Mouse (Mus musculus) hindbrain, embryonic 12.5 days (tissue): ENCODE measurements around the gene Cdyl2. TPM values are rescaled to one million over a fixed set of nuclear protein-coding genes. Genes with fewer than 3 reads are reported as not detected.

Experiments used
- ATAC-seq: fragments of 200-750 bp; cut with Nextera tagmentation; 2 replicates; pipeline ENCODE4 v1.8.0; 2017; ENCODE audit warnings: moderate TSS enrichment; ENCODE audit not compliant: low FRiP score
- H3K27ac ChIP-seq: fragments of 300-500 bp; sonication (generic); 2 replicates; pipeline ENCODE4 v1.5.1; 2016; ENCODE audit warnings: mild to moderate bottlenecking
- H3K27me3 ChIP-seq: fragments of 300-500 bp; sonication (generic); 2 replicates; pipeline ENCODE4 v1.6.1; 2016; ENCODE audit warnings: mild to moderate bottlenecking
- H3K36me3 ChIP-seq: fragments of 300-500 bp; sonication (generic); 2 replicates; pipeline ENCODE4 v1.6.1; 2016; ENCODE audit warnings: mild to moderate bottlenecking
- H3K4me1 ChIP-seq: fragments of 300-500 bp; sonication (generic); 2 replicates; pipeline ENCODE4 v1.6.1; 2016
- H3K4me2 ChIP-seq: fragments of 300-500 bp; sonication (generic); replicated peaks from 2 replicates; pipeline ENCODE4 v1.6.1; 2016; ENCODE audit warnings: mild to moderate bottlenecking
- H3K4me3 ChIP-seq: fragments of 300-500 bp; sonication (generic); 2 replicates; pipeline ENCODE4 v1.5.1; 2016; ENCODE audit warnings: mild to moderate bottlenecking
- H3K9ac ChIP-seq: fragments of 300-500 bp; sonication (generic); 2 replicates; pipeline ENCODE4 v1.6.1; 2016; ENCODE audit warnings: mild to moderate bottlenecking, moderate library complexity
- H3K9me3 ChIP-seq: fragments of 300-500 bp; sonication (generic); replicated peaks from 2 replicates; pipeline ENCODE4 v1.6.1; 2016; ENCODE audit warnings: mild to moderate bottlenecking
- WGBS: fragments of 180-500 bp; shearing (Covaris S2); methylation state at CpG from one replicate; pipeline ENCODE4 v1.1.7; 2016; 5-methylcytosine and 5-hydroxymethylcytosine counted together
- polyA plus RNA-seq: library from polyadenylated mRNA; unstranded; fragments of >200 nt; fragmentation: Nextera tagmentation; extraction: Ambion mirVana; gene quantifications from 2 replicates; pipeline ENCODE4 v1.2.1, GENCODE M21; 2016

Cdyl2 gene
- polyA plus RNA-seq, 1 experiment from 2014 or later, result 7.0 TPM

DNA sequence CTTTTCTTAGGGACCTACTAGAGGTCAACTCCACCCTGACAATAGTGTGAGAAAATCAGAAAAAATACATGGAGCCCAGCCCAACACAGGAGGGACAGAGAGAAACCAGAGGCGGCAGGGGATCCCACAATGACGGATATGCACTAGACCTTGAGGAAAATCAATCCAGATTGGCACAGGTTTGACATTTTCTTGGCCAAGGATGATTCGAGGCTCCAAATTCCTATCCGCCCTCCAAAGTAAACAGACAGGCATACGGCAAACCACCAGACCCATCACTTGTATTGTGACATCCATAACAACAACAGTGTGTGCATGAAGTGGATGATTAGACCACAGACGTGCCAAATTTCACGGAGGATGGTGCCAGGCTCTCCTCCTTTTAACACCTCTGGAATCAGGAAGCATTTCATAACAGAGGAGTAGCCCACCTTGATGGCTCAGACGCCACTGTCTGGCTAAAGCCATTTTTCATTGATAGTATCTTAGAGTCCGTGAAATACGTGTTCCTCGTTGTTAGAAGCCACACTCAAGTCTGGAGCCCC lies 65.9 kb downstream of the Cdyl2 start:
- H3K4me1 ChIP-seq, result no peaks in the 10 kb centered on the region
- WGBS, result 95% methylated on average over 11 of the region's 11 CpGs
- H3K27me3 ChIP-seq, result no peaks in the 10 kb centered on the region
- no peak overlapping the region for H3K4me2 ChIP-seq
- no peak overlapping the region for H3K4me3 ChIP-seq
- H3K9ac ChIP-seq, result no peak overlapping the region
- peaks cover 16% of the 10 kb centered on the region for H3K9me3 ChIP-seq
- no peak for ATAC-seq
- H3K36me3 ChIP-seq, result no peaks in the 10 kb centered on the region
- no peak overlapping the region for H3K27ac ChIP-seq

DNA sequence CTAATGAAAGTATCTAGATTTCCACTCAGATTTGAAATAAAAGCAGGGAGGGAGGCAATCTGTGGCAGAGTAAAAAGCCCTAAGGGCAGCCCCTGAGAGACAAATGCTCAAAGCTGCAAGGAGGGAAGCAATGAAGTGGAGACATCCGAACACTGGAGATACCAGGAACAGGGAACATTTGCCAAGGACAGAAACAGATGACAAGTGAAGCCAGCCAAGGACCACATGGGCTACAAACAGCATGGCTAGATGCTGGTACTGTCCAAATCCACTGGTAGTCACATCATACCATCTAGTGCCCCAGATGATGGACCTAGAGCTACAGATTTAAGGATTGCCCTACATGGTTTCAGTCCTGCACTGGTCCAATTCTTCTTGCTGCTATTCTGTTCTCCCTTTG lies 71.3 kb downstream of the Cdyl2 start:
- Histone ChIP-seq H3K27me3 (no peaks in the 10 kb centered on the region), H3K4me3 (no peak overlapping the region), H3K4me2 (no peak overlapping the region), H3K9me3 (no peaks in the 10 kb centered on the region), H3K9ac (no peak overlapping the region), H3K4me1 (no peaks in the 10 kb centered on the region), H3K36me3 (no peaks in the 10 kb centered on the region), H3K27ac (no peak overlapping the region)
- 71% methylated on average over 1 of the region's 1 CpGs for WGBS
- no peak for ATAC-seq

- WGBS, result 89% methylated on average over 3 of the region's 3 CpGs
- Histone ChIP-seq H3K27ac (no peak overlapping the region), H3K4me1 (no peaks in the 10 kb centered on the region), H3K9me3 (no peaks in the 10 kb centered on the region), H3K4me2 (no peak overlapping the region), H3K9ac (no peak overlapping the region), H3K27me3 (no peaks in the 10 kb centered on the region), H3K36me3 (no peaks in the 10 kb centered on the region), H3K4me3 (no peak overlapping the region)
- ATAC-seq, result no peak
Measured at GRCm38 (mm10) chr8:116656811-116657210, 76.0 kb downstream of the Cdyl2 start.

DNA sequence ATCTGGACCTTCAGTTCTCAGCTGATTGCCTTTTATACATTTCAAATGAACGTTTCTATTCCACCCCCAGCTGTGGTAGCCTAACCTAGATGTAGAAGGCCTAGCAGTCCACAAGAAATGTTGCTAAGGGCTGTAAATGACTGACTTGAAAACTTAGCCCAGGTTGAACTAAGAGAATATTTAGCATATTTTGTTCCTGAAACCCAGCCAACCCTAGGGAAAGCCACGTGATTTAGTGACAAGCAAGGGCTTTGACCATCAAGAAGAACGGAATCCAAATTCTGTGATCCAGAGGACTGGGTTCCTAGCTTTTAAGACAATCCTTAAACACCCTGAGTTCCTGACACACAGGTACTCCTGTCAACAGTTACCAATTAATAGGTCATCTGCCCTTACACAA lies 77.9 kb downstream of the Cdyl2 start:
- Histone ChIP-seq H3K36me3 (no peaks in the 10 kb centered on the region), H3K9me3 (no peaks in the 10 kb centered on the region), H3K4me3 (no peak overlapping the region), H3K27ac (no peak overlapping the region), H3K9ac (no peak overlapping the region), H3K4me1 (no peaks in the 10 kb centered on the region), H3K4me2 (no peak overlapping the region), H3K27me3 (no peaks in the 10 kb centered on the region)
- no peak for ATAC-seq
- 85% methylated on average over 3 of the region's 3 CpGs for WGBS

DNA sequence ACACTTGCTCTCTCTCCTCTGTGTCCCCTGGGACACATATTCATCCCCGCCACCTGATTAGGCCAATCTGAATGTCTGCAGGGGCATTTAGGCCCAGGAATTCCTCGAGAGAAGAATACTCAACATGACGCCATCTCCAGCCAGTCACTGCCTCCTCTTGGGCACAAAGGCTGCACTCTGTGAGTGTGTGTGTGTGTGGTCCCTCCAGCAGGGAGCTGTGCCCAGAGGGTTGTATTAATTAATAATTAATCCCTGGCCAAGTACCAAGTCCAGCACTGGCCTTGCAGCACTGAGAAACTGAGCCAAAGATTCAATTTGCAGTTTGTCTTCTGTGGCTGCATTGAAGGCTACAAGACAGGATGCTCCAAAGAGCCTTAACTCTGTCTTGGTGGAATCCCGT lies 79.8 kb downstream of the Cdyl2 start:
- 70% methylated on average over 4 of the region's 4 CpGs for WGBS
- no peak overlapping the region for H3K4me2 ChIP-seq
- no peaks in the 10 kb centered on the region for H3K27me3 ChIP-seq
- H3K9ac ChIP-seq, result no peak overlapping the region
- ATAC-seq, result no peak
- H3K4me3 ChIP-seq, result no peak overlapping the region
- no peaks in the 10 kb centered on the region for H3K9me3 ChIP-seq
- no peaks in the 10 kb centered on the region for H3K36me3 ChIP-seq
- H3K4me1 ChIP-seq, result no peaks in the 10 kb centered on the region
- H3K27ac ChIP-seq, result no peak overlapping the region

GRCm38 (mm10) chr8:116649975-116650725 lies 82.6 kb downstream of the Cdyl2 start:
- ATAC-seq, result no peak
- H3K9ac ChIP-seq, result no peak overlapping the region
- no peaks in the 10 kb centered on the region for H3K36me3 ChIP-seq
- H3K4me1 ChIP-seq, result no peaks in the 10 kb centered on the region
- H3K4me2 ChIP-seq, result no peak overlapping the region
- H3K27me3 ChIP-seq, result no peaks in the 10 kb centered on the region
- no peak overlapping the region for H3K4me3 ChIP-seq
- H3K27ac ChIP-seq, result no peak overlapping the region
- H3K9me3 ChIP-seq, result no peaks in the 10 kb centered on the region
- 81% methylated on average over 16 of the region's 16 CpGs for WGBS

- 81% methylated on average over 4 of the region's 4 CpGs for WGBS
- H3K27ac ChIP-seq, result no peak overlapping the region
- no peak for ATAC-seq
Measured at GRCm38 (mm10) chr8:116645376-116645775, 87.4 kb downstream of the Cdyl2 start.

GRCm38 (mm10) chr8:116640925-116641324 lies 91.9 kb downstream of the Cdyl2 start:
- Histone ChIP-seq H3K27me3 (no peaks in the 10 kb centered on the region), H3K4me1 (no peaks in the 10 kb centered on the region), H3K36me3 (no peaks in the 10 kb centered on the region), H3K9me3 (no peaks in the 10 kb centered on the region), H3K9ac (no peak overlapping the region), H3K4me2 (no peak overlapping the region), H3K27ac (no peak overlapping the region), H3K4me3 (no peak overlapping the region)
- no peak for ATAC-seq
- 82% methylated on average over 10 of the region's 10 CpGs for WGBS

More at GRCm38 (mm10) chr8:116645376-116645775, 87.4 kb downstream of the Cdyl2 start:
- Histone ChIP-seq H3K4me3 (no peak overlapping the region), H3K4me1 (no peaks in the 10 kb centered on the region), H3K36me3 (no peaks in the 10 kb centered on the region), H3K9me3 (no peaks in the 10 kb centered on the region), H3K4me2 (no peak overlapping the region), H3K9ac (no peak overlapping the region), H3K27me3 (no peaks in the 10 kb centered on the region)

GRCm38 (mm10) chr8:116637998-116638397 lies 94.8 kb downstream of the Cdyl2 start:
- Histone ChIP-seq H3K4me1 (no peaks in the 10 kb centered on the region), H3K4me3 (no peak overlapping the region), H3K36me3 (no peaks in the 10 kb centered on the region), H3K9me3 (no peaks in the 10 kb centered on the region), H3K4me2 (no peak overlapping the region), H3K27me3 (no peaks in the 10 kb centered on the region), H3K27ac (no peak overlapping the region), H3K9ac (no peak overlapping the region)
- 87% methylated on average over 4 of the region's 4 CpGs for WGBS
- no peak for ATAC-seq

GRCm38 (mm10) chr8:116637193-116637592 lies 95.6 kb downstream of the Cdyl2 start:
- Histone ChIP-seq H3K4me1 (no peaks in the 10 kb centered on the region), H3K27me3 (no peaks in the 10 kb centered on the region), H3K27ac (no peak overlapping the region), H3K36me3 (no peaks in the 10 kb centered on the region), H3K4me2 (no peak overlapping the region), H3K4me3 (no peak overlapping the region), H3K9ac (no peak overlapping the region), H3K9me3 (no peaks in the 10 kb centered on the region)
- ATAC-seq, result no peak
- 93% methylated on average over 7 of the region's 7 CpGs for WGBS

DNA sequence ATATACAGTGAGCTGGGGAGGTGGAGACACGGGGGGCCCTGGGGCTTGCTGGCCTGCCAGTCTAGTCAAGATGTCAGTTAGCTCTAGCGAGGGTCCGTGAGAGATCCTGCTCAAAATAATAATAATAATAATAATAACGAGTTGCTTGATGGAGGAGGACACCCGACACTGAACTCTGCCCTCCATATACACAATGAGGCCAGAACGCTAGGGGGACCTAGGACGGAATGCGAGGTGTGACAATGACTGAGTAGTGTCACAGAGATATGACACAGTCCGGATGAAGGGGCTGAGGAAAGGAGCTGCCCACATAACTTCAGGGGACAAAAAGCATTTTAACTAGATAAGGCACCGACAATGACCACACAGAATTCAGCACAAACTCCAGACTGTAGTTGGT lies 96.4 kb downstream of the Cdyl2 start:
- no peaks in the 10 kb centered on the region for H3K9me3 ChIP-seq
- H3K4me3 ChIP-seq, result no peak overlapping the region
- no peaks in the 10 kb centered on the region for H3K27me3 ChIP-seq
- no peak overlapping the region for H3K27ac ChIP-seq
- no peak overlapping the region for H3K4me2 ChIP-seq
- no peak overlapping the region for H3K9ac ChIP-seq
- WGBS, result 86% methylated on average over 10 of the region's 10 CpGs
- ATAC-seq, result no peak
- no peaks in the 10 kb centered on the region for H3K36me3 ChIP-seq
- H3K4me1 ChIP-seq, result no peaks in the 10 kb centered on the region

- no peak overlapping the region for H3K4me2 ChIP-seq
- H3K9ac ChIP-seq, result no peak overlapping the region
- WGBS, result 91% methylated on average over 8 of the region's 8 CpGs
- H3K36me3 ChIP-seq, result no peaks in the 10 kb centered on the region
- no peaks in the 10 kb centered on the region for H3K4me1 ChIP-seq
- no peaks in the 10 kb centered on the region for H3K9me3 ChIP-seq
- H3K27ac ChIP-seq, result no peak overlapping the region
- H3K27me3 ChIP-seq, result no peaks in the 10 kb centered on the region
- no peak for ATAC-seq
- no peak overlapping the region for H3K4me3 ChIP-seq
Measured at GRCm38 (mm10) chr8:116635972-116636371, 96.8 kb downstream of the Cdyl2 start.

DNA sequence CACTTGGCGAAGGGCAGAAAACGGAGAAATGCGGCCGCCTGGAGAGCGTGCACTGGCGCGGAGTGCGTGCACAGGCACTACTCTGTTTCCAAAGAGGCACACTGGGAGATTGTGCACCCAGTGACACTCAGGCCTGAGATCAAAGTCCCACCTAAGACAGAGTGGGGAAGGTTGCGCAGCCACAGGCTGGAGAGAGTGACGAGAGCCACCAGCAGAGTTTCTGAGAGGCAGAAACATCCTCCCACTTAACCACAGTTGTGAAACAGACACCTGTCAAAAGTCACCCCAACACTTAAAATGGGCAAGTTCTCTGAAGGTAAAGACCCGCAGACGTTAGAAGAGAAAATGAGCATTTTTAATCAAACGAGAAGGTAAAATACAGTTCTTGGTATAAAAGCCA lies 97.5 kb downstream of the Cdyl2 start:
- ATAC-seq, result no peak

More for the DNA sequence above, 97.5 kb downstream of the Cdyl2 start:
- no peaks in the 10 kb centered on the region for H3K27me3 ChIP-seq
- H3K4me1 ChIP-seq, result no peaks in the 10 kb centered on the region
- H3K4me2 ChIP-seq, result no peak overlapping the region
- no peak overlapping the region for H3K27ac ChIP-seq
- 88% methylated on average over 13 of the region's 13 CpGs for WGBS
- no peak overlapping the region for H3K9ac ChIP-seq
- no peak overlapping the region for H3K4me3 ChIP-seq
- no peaks in the 10 kb centered on the region for H3K36me3 ChIP-seq
- no peaks in the 10 kb centered on the region for H3K9me3 ChIP-seq
